Mouse (Mus musculus) embryo, embryonic 11 days (tissue): ENCODE measurements around the gene Slc25a10.
A peak's percentile ranks its signal among the peaks of the same experiment; 100 is the strongest.

Experiments used
- DNase-seq: peaks from one replicate; pipeline ENCODE4 v3.0.0-alpha.2; 2015

The Slc25a10 gene

GRCm38 (mm10) chr11:120491317-120492023, at the start of gene Slc25a10:
Gene Slc25a10 (plus strand): TSS chr11:120491840.
- peak; percentile 97 for DNase-seq

- DNase-seq: no peak
Observed at GRCm38 (mm10) chr11:120442344-120442743, 49.3 kb upstream of the Slc25a10 start, which contains the start of gene Tspan10. Gene Tspan10 (plus strand): TSS chr11:120442644.

- no peak for DNase-seq
Observed at GRCm38 (mm10) chr11:120442765-120443280, 48.8 kb upstream of the Slc25a10 start.

- no peak for DNase-seq
Observed at GRCm38 (mm10) chr11:120444106-120444505, 47.5 kb upstream of the Slc25a10 start.

- DNase-seq: no peak
Observed at GRCm38 (mm10) chr11:120445475-120445874, 46.2 kb upstream of the Slc25a10 start.

- DNase-seq: no peak
Observed at GRCm38 (mm10) chr11:120447179-120447578, 44.5 kb upstream of the Slc25a10 start.

GRCm38 (mm10) chr11:120452246-120452645, 39.4 kb upstream of the Slc25a10 start:
- DNase-seq: no peak

GRCm38 (mm10) chr11:120453306-120453705, 38.3 kb upstream of the Slc25a10 start, which contains the start of gene Pde6g:
Gene Pde6g (minus strand): TSS chr11:120453500.
- no peak for DNase-seq

- DNase-seq: no peak
Observed at GRCm38 (mm10) chr11:120454965-120455364, 36.7 kb upstream of the Slc25a10 start.

GRCm38 (mm10) chr11:120455413-120455812, 36.2 kb upstream of the Slc25a10 start:
- no peak for DNase-seq

GRCm38 (mm10) chr11:120457370-120457769, 34.3 kb upstream of the Slc25a10 start:
- no peak for DNase-seq

- peak; percentile 94 for DNase-seq
Observed at GRCm38 (mm10) chr11:120457772-120458751, 33.6 kb upstream of the Slc25a10 start, which contains the start of the genes Oxld1 and Ccdc137. Gene Oxld1 (minus strand): TSS chr11:120458068. Gene Ccdc137 (plus strand): TSS chr11:120458115.

GRCm38 (mm10) chr11:120458847-120459597, 32.6 kb upstream of the Slc25a10 start:
- no peak for DNase-seq

GRCm38 (mm10) chr11:120463536-120463935, 28.1 kb upstream of the Slc25a10 start:
- DNase-seq: no peak

GRCm38 (mm10) chr11:120464365-120464764, 27.3 kb upstream of the Slc25a10 start:
- DNase-seq: no peak

GRCm38 (mm10) chr11:120465521-120465920, 26.1 kb upstream of the Slc25a10 start:
- no peak for DNase-seq

GRCm38 (mm10) chr11:120467051-120467735, 24.4 kb upstream of the Slc25a10 start, which contains the start of gene Arl16:
Gene Arl16 (minus strand): TSS chr11:120467607.
- peak; percentile 99 for DNase-seq

- DNase-seq: no peak
Observed at GRCm38 (mm10) chr11:120467736-120468092, 23.9 kb upstream of the Slc25a10 start.

GRCm38 (mm10) chr11:120472052-120472451, 19.6 kb upstream of the Slc25a10 start:
- no peak for DNase-seq

GRCm38 (mm10) chr11:120483448-120483934, 8.1 kb upstream of the Slc25a10 start:
- DNase-seq: no peak

- peak; percentile 100 for DNase-seq
Observed at GRCm38 (mm10) chr11:120484265-120484981, 7.2 kb upstream of the Slc25a10 start, which contains the start of gene Mrpl12. Gene Mrpl12 (plus strand): TSS chr11:120484613.
